Mouse (Mus musculus): ENCODE measurements around the gene Cit. TPM values are rescaled to one million over a fixed set of nuclear protein-coding genes. Genes with fewer than 3 reads are reported as not detected.

Cit gene
- total RNA-seq, 2 experiments from 2014 or later, result 22.3 to 29.3 TPM

GRCm38 (mm10) chr5:115850250-115851028 lies 5.4 kb downstream of the Cit start:
- ATAC-seq (replicated peaks; ENCODE audit: poor library complexity), result no peak

- no peak for ATAC-seq (replicated peaks; ENCODE audit: poor library complexity)
These were observed 5.9 kb downstream of the Cit start for GRCm38 (mm10) chr5:115851029-115851365.

GRCm38 (mm10) chr5:115852431-115852830 lies 7.4 kb downstream of the Cit start:
- ATAC-seq (replicated peaks; ENCODE audit: poor library complexity), result no peak

- no peak for ATAC-seq (replicated peaks; ENCODE audit: poor library complexity)
These were observed 8.6 kb downstream of the Cit start for GRCm38 (mm10) chr5:115853691-115854090.

GRCm38 (mm10) chr5:115854370-115854769 lies 9.3 kb downstream of the Cit start:
- peak; percentile 94 for ATAC-seq (replicated peaks; ENCODE audit: poor library complexity)

GRCm38 (mm10) chr5:115858652-115859051 lies 13.6 kb downstream of the Cit start:
- ATAC-seq (replicated peaks; ENCODE audit: poor library complexity), result no peak

- no peak for ATAC-seq (replicated peaks; ENCODE audit: poor library complexity)
These were observed 14.4 kb downstream of the Cit start for GRCm38 (mm10) chr5:115859461-115859860.

GRCm38 (mm10) chr5:115861991-115862390 lies 16.9 kb downstream of the Cit start:
- no peak for ATAC-seq (replicated peaks; ENCODE audit: poor library complexity)

- no peak for ATAC-seq (replicated peaks; ENCODE audit: poor library complexity)
These were observed 17.4 kb downstream of the Cit start for GRCm38 (mm10) chr5:115862439-115862838.

- no peak for ATAC-seq (replicated peaks; ENCODE audit: poor library complexity)
These were observed 21.2 kb downstream of the Cit start for GRCm38 (mm10) chr5:115866296-115866695.

GRCm38 (mm10) chr5:115868540-115868939 lies 23.5 kb downstream of the Cit start:
- ATAC-seq (replicated peaks; ENCODE audit: poor library complexity), result no peak

- ATAC-seq (replicated peaks; ENCODE audit: poor library complexity), result no peak
These were observed 24.1 kb downstream of the Cit start for GRCm38 (mm10) chr5:115869198-115869597.

- ATAC-seq (replicated peaks; ENCODE audit: poor library complexity), result no peak
These were observed 26.1 kb downstream of the Cit start for GRCm38 (mm10) chr5:115871153-115871552.

GRCm38 (mm10) chr5:115872106-115872505 lies 27.0 kb downstream of the Cit start:
- ATAC-seq (replicated peaks; ENCODE audit: poor library complexity), result no peak

GRCm38 (mm10) chr5:115872956-115873355 lies 27.9 kb downstream of the Cit start:
- no peak for ATAC-seq (replicated peaks; ENCODE audit: poor library complexity)

GRCm38 (mm10) chr5:115877425-115877824 lies 32.3 kb downstream of the Cit start:
- ATAC-seq (replicated peaks; ENCODE audit: poor library complexity), result no peak; the same call in 1 of the 2 replicates

- ATAC-seq (replicated peaks; ENCODE audit: poor library complexity), result no peak
These were observed 37.1 kb downstream of the Cit start for GRCm38 (mm10) chr5:115882165-115882564.

GRCm38 (mm10) chr5:115884429-115884828 lies 39.4 kb downstream of the Cit start:
- ATAC-seq (replicated peaks; ENCODE audit: poor library complexity), result peak; percentile 83

GRCm38 (mm10) chr5:115893772-115894171 lies 48.7 kb downstream of the Cit start:
- no peak for ATAC-seq (replicated peaks; ENCODE audit: poor library complexity)

- peak; percentile 44 for ATAC-seq (replicated peaks; ENCODE audit: poor library complexity)
These were observed 52.0 kb downstream of the Cit start for GRCm38 (mm10) chr5:115897036-115897435.

- ATAC-seq (replicated peaks; ENCODE audit: poor library complexity), result peak; percentile 48; the same call in 1 of the 2 replicates
These were observed 62.2 kb downstream of the Cit start for GRCm38 (mm10) chr5:115907037-115908009.

- no peak for ATAC-seq (replicated peaks; ENCODE audit: poor library complexity)
These were observed 63.2 kb downstream of the Cit start for GRCm38 (mm10) chr5:115908251-115908650.
